Mouse (Mus musculus): ENCODE measurements around the gene Cnpy3. TPM values are rescaled to one million over a fixed set of nuclear protein-coding genes. Genes with fewer than 3 reads are reported as not detected.

Cnpy3 gene
- polyA plus RNA-seq, 1 experiment from 2014 or later = 71.9 TPM

DNA sequence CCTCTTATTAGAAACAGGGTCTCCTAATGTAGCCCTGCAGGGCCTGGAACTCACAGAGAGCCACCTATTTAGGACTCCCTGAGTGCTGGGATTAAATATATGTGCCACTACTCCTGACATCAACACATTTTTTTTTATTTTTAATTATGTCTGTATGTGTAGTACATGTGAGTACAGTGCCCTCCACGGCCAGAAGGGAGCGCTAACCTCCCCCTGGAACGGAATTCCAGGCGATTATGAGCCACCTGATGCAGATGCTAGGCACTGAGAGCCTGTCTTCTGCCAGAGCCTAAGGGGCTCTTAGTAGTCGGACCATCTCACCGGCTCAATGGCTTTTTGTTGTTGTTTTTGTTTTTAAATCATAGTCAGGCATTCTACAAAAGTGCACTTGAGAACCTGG lies 24.0 kb downstream of the Cnpy3 start:
- peaks cover 11% of the 10 kb centered on the region for H3K4me1 ChIP-seq
- no peak overlapping the region for H3K4me3 ChIP-seq
- peaks cover 26% of the 10 kb centered on the region for H3K27me3 ChIP-seq (ENCODE audit: poor library complexity, severe bottlenecking)
- 38% methylated on average over 6 of the region's 6 CpGs for WGBS
- H3K36me3 ChIP-seq (replicated peaks) = peaks cover 35% of the 10 kb centered on the region
- no peaks in the 10 kb centered on the region for H3K9me3 ChIP-seq
- DNase-seq (ENCODE audit: extremely low spot score, low spot score) = no peak
- no peak overlapping the region for H3K27ac ChIP-seq

DNA sequence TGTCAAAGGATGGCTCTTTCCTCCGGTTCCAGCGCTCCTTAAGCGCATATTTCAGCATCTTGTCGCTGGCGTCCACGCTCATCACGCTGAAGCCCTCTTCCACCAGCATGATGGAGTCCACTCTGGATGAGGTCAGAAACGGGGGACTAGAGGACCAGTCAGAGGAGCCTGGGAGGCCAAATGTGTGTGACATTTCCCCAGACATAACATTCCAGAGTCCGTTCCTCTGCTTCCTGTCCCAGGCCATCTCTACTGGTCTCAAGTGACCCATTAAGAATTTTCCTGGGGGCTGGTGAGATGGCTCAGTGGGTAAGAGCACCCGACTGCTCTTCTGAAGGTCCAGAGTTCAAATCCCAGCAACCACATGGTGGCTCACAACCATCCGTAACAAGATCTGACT lies 24.7 kb downstream of the Cnpy3 start:
- Histone ChIP-seq H3K4me1 (peaks cover 11% of the 10 kb centered on the region), H3K27me3 (ENCODE audit: poor library complexity, severe bottlenecking) (peaks cover 26% of the 10 kb centered on the region), H3K27ac (no peak overlapping the region), H3K4me3 (no peak overlapping the region), H3K36me3 (replicated peaks) (peaks cover 41% of the 10 kb centered on the region), H3K9me3 (no peaks in the 10 kb centered on the region)
- DNase-seq (ENCODE audit: extremely low spot score, low spot score) = no peak
- WGBS = 97% methylated on average over 11 of the region's 11 CpGs

DNA sequence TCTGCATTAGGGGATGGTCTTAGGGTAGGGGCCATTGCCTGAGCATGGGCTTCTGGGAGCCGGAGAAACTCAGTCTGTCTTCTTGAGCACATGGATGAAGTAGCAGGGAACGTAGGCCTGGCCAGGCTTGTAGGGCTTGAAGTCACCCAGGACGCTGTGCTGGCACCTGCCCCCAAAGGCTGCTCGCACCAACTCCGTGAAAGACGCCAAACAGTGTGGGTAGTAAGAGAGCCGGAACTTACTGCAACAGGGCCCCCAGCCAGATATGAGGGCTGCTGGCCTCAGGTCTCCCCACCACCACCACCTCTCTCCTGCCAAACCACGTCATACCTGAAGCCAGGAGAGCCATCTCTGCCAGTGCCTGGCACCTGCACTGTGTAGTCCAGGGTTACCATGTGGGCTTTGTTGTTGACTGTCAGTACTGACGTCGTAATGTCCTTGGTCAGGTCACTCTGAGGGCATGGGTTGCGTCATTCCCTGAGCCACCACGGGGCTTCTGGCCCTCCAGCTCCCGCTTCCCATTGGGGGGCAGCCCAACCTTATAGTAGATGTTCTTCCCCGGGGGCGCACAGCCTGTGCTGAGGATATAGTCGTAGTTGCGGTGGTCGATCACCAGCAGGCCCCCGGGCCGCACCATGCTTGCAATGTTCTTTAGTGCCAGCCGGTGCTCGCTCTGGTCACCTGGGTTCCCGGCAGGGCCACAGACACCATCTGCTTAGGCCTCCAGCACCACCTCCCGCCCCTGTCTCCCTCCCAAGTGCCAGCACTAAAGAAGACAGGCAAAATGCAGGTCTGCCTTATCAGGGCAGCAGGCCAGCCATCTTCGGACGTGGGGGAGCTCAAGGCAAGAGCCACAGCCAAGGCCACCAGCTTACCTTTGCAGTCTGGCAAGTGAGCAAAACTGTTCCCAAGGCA lies 26.0 kb downstream of the Cnpy3 start:
- Histone ChIP-seq H3K36me3 (replicated peaks) (peaks cover 54% of the 10 kb centered on the region), H3K9me3 (no peaks in the 10 kb centered on the region), H3K27me3 (ENCODE audit: poor library complexity, severe bottlenecking) (peaks cover 26% of the 10 kb centered on the region), H3K4me3 (no peak overlapping the region), H3K4me1 (peaks cover 11% of the 10 kb centered on the region), H3K27ac (no peak overlapping the region)
- DNase-seq (ENCODE audit: extremely low spot score, low spot score) = no peak
- WGBS = 95% methylated on average over 26 of the region's 26 CpGs

DNA sequence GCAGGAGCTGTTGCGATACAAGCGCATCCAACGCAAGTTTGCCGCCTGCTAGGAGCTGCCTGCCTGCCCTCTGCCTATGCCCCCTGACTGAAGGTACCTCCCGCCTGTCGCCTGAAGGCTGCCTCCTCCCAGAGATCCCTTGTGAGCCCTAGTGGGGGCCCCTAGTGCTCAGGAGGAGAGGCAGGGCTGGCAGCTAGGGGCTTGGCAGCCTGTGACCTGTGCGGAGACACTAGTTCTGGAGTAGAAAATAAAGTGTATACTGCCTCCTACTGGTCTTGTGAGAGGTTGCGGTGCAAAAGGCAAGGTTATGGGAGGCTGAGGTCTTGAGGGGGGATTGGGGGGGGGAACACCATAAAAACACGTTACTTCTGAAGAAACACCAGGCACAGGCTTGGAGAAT lies 26.7 kb downstream of the Cnpy3 start:
- H3K27me3 ChIP-seq (ENCODE audit: poor library complexity, severe bottlenecking) = peaks cover 26% of the 10 kb centered on the region
- H3K36me3 ChIP-seq (replicated peaks) = peaks cover 61% of the 10 kb centered on the region
- peaks cover 11% of the 10 kb centered on the region for H3K4me1 ChIP-seq
- H3K9me3 ChIP-seq = no peaks in the 10 kb centered on the region
- WGBS = 51% methylated on average over 9 of the region's 9 CpGs
- peak overlapping the region; percentile 48 for H3K27ac ChIP-seq
- no peak overlapping the region; the same call in 1 of the 2 replicates for H3K4me3 ChIP-seq
- peak; percentile 42 for DNase-seq (ENCODE audit: extremely low spot score, low spot score)

DNA sequence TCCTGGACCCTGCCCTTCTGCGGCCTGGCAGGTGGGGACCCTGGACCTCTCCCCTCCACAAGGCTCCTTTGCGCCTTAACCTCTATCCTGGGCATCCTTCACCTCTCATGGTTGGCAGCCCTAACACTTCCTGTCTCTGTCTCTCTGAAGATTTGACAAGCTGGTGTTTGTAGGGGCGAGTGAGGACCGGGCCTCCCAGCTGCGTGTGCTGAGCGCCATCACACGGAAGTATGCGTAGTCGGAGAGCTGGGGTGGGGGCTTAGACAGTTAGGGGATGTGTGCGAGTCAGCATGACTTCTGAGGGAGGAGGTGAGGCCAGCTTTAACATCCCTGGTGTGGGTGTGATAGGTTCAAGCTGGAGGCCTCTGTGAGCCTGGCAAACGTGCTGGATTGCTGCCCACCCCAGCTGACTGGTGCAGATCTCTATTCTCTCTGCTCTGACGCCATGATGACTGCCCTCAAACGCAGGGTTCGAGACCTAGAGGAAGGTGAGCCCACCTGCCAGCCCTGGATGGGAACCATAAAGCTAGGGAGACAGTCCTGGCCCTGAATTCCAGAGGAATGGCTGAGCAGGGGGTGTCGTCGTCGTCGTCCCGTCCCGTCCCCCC lies 27.4 kb downstream of the Cnpy3 start:
- Histone ChIP-seq H3K27me3 (ENCODE audit: poor library complexity, severe bottlenecking) (peaks cover 19% of the 10 kb centered on the region), H3K27ac (peak overlapping the region; percentile 48; the same call in 1 of the 2 replicates), H3K36me3 (replicated peaks) (peaks cover 64% of the 10 kb centered on the region), H3K4me3 (no peak overlapping the region), H3K4me1 (peaks cover 11% of the 10 kb centered on the region), H3K9me3 (no peaks in the 10 kb centered on the region)
- no peak for DNase-seq (ENCODE audit: extremely low spot score, low spot score)
- WGBS = 85% methylated on average over 20 of the region's 20 CpGs

DNA sequence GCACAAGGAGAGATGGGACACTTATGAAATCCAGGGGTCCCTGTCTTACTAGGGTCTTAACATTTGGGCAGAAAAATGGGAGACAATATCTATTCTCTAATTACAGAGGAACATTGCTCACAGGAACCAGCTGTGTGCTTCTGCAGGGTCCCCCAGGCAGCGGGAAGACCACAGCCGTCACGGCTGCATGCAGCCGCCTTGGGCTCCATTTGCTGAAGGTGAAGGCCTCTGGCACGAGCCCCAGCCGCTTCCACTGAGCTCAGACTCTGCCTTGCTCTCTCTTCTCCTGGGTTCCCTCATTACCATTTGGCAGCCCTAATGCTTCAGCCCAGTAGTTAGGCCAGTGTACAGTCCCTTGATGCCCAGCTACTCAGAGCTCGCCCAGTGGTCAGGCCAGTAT lies 30.9 kb downstream of the Cnpy3 start:
- Histone ChIP-seq H3K27ac (no peak overlapping the region), H3K36me3 (replicated peaks) (peaks cover 73% of the 10 kb centered on the region), H3K4me3 (no peak overlapping the region), H3K27me3 (ENCODE audit: poor library complexity, severe bottlenecking) (no peaks in the 10 kb centered on the region), H3K9me3 (no peaks in the 10 kb centered on the region), H3K4me1 (peaks cover 4% of the 10 kb centered on the region)
- 93% methylated on average over 7 of the region's 7 CpGs for WGBS
- no peak for DNase-seq (ENCODE audit: extremely low spot score, low spot score)

DNA sequence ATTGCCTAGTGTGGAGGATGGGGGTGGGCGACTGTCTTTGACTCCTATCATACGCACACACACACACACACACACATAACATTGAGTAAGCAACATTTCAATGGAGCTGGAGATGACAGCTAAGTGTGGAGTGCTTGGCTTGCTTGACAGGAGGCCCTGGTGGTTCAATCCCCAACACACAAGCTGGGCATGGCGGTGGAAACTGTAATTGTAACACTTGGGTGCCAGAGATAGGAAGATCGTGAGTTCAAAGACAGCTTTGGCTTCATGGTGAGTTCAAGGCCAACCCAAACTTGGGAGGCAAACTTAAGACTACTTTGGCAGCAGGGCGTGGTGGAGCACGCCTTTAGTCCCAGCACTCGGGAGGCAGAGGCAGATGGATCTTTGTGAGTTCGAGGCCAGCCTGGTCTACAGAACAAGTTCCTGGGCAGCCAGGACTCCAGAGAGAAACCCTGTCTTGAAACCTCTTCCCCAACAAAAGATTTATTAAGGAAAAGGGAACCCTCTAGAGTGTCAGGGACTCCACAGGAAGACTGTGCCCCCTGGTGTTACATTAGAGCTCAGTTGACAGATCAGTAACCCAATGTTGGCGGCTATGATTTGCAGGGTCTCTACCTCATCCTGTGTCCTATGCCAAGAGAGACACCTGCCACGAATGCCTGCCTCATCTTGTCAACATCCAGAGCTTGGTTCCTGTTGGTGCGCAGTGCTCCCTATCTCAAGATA lies 37.1 kb downstream of the Cnpy3 start:
- Histone ChIP-seq H3K4me1 (peaks cover 26% of the 10 kb centered on the region), H3K9me3 (no peaks in the 10 kb centered on the region), H3K4me3 (no peak overlapping the region), H3K27me3 (ENCODE audit: poor library complexity, severe bottlenecking) (no peaks in the 10 kb centered on the region), H3K36me3 (replicated peaks) (peaks cover 47% of the 10 kb centered on the region), H3K27ac (no peak overlapping the region)
- DNase-seq (ENCODE audit: extremely low spot score, low spot score) = no peak
- WGBS = 95% methylated on average over 11 of the region's 11 CpGs

DNA sequence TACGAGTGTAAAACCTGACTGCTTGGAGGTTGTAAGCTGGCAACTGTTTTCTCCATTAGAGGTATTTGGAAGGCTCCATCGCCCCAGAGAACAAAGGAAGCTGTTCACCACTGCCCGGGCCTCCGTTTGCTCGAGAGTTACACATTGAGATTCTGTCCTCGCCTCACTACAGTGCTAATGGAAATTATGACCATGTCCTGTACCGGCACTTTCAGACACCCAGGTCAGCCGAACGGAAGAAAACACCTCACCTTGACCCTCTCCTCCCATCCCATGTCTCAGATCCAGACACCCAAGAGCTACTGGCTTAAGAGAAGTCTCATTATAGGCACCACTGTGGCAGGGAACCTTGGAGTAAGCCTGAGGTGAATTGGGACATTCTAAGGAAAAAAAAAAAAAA lies 38.2 kb downstream of the Cnpy3 start:
- Histone ChIP-seq H3K4me3 (no peak overlapping the region), H3K27me3 (ENCODE audit: poor library complexity, severe bottlenecking) (no peaks in the 10 kb centered on the region), H3K27ac (no peak overlapping the region), H3K9me3 (no peaks in the 10 kb centered on the region), H3K36me3 (replicated peaks) (peaks cover 47% of the 10 kb centered on the region), H3K4me1 (peaks cover 26% of the 10 kb centered on the region)
- 94% methylated on average over 9 of the region's 9 CpGs for WGBS
- no peak for DNase-seq (ENCODE audit: extremely low spot score, low spot score)

DNA sequence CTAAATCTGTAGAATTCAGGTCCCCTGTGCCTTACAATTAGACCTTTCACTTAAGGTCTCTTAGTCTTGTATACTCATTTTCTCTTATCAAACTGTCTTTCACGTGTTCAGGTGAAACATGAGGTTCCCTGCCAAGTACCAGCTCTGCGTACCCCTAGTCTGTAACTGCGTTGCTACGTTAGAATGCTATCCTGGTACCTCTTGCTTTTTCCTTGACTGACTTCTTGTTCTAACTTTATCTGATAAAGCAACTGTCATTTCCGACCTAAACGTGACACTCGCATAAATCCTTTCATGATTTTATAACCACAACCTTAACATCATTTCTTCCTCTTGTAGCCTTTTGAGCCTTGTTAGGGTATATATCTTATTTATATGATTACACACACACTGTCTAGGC lies 39.6 kb downstream of the Cnpy3 start:
- Histone ChIP-seq H3K27ac (no peak overlapping the region; the same call in 1 of the 2 replicates), H3K4me1 (peaks cover 26% of the 10 kb centered on the region), H3K9me3 (no peaks in the 10 kb centered on the region), H3K36me3 (replicated peaks) (peaks cover 45% of the 10 kb centered on the region), H3K27me3 (ENCODE audit: poor library complexity, severe bottlenecking) (no peaks in the 10 kb centered on the region), H3K4me3 (peak overlapping the region; percentile 97)
- no peak for DNase-seq (ENCODE audit: extremely low spot score, low spot score)
- WGBS = 83% methylated on average over 7 of the region's 7 CpGs

DNA sequence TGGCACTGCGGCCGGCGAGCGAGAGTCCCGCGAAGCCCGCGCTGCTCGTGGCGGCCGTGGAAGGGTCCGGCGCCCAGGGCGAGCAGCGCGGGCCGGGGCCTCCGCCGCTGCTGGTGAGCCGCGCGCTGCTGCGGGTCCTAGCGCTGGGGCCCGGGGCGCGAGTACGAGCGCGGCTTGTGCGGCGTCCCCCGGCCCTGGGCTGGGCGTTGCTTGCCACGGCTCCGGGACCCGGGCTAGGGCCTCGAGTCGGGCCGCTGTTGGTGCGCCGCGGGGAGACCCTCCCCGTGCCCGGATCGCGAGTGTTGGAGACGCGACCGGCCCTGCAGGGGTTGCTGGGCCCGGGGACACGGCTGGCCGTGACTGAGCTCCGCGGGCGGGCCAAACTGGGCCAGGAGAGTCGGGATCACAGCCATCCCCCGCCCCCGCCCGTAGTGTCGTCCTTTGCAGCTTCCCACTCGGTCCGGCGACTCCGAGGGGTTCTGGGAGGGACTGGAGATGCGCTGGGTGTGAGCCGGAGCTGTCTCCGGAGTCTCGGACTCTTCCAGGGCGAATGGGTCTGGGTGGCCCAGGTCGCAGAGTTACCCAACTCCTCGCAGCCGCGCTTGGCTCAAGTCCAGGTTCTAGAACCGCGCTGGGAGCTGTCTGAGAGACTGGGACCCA lies 40.3 kb downstream of the Cnpy3 start:
- WGBS = under 1% methylated on average over 76 of the region's 76 CpGs
- Histone ChIP-seq H3K4me3 (peak overlapping the region; percentile 97), H3K27ac (peak overlapping the region; percentile 87), H3K4me1 (peaks cover 30% of the 10 kb centered on the region), H3K9me3 (no peaks in the 10 kb centered on the region), H3K36me3 (replicated peaks) (peaks cover 38% of the 10 kb centered on the region), H3K27me3 (ENCODE audit: poor library complexity, severe bottlenecking) (no peaks in the 10 kb centered on the region)
- DNase-seq (ENCODE audit: extremely low spot score, low spot score) = no peak

DNA sequence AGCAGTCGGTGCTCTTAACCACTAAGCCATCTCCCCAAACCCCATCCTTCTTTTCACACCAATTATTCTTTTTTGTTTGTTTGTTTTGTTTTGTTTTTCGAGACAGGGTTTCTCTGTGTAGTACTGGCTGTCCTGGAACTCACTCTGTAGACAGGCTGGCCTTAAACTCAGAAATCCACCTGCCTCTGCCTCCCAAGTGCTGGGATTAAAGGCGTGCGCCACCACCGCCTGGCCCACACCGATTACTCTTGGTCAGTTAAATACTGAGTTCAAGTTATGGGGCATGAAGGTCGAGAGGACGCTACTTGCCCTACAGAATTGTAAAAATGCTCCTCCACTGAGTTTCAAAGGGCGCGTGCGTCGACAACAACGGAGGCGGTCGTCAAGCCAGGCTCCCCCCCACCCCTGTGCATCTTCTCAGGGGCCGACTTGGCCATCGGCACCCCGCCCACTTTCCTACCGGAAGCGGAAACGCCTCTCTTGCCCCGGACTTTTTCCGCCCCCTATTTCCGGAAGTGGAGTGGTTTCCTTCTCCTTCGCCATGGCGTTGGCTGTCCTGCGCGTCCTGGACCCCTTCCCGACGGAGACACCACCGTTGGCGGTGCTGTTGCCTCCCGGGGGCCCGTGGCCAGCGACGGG lies 40.9 kb downstream of the Cnpy3 start, which contains the start of gene Pex6:
TSS of gene Pex6 (plus strand) at position 505 of the 639 bp plus-strand sequence.
- Histone ChIP-seq H3K36me3 (replicated peaks) (peaks cover 32% of the 10 kb centered on the region), H3K9me3 (no peaks in the 10 kb centered on the region), H3K4me3 (peak within 1 kb of the TSS; percentile 97), H3K27me3 (ENCODE audit: poor library complexity, severe bottlenecking) (no peaks in the 10 kb centered on the region), H3K4me1 (peaks cover 37% of the 10 kb centered on the region), H3K27ac (peak within 1 kb of the TSS; percentile 87)
- WGBS = 7% methylated on average over 36 of the region's 36 CpGs
- peak; percentile 94 for DNase-seq (ENCODE audit: extremely low spot score, low spot score)

Data from forebrain, embryonic 10.5 days (tissue).